Mouse (Mus musculus) CH12F3 (cell line): ENCODE measurements around the gene 2610008E11Rik.
"Not testable (repeated sequence)": the region's sequence is repeated elsewhere in the genome, so short reads cannot be mapped to it uniquely, and the experiment has no call there.

ENCODE experiments used
- in situ Hi-C: fragments of 300-500 bp; cut with MboI; formaldehyde crosslinking; loops from 2 replicates; pipeline ENCODE4 v1.14.3; 2020; ENCODE audit warnings: low sequenced_read_pairs

Gene 2610008E11Rik

DNA sequence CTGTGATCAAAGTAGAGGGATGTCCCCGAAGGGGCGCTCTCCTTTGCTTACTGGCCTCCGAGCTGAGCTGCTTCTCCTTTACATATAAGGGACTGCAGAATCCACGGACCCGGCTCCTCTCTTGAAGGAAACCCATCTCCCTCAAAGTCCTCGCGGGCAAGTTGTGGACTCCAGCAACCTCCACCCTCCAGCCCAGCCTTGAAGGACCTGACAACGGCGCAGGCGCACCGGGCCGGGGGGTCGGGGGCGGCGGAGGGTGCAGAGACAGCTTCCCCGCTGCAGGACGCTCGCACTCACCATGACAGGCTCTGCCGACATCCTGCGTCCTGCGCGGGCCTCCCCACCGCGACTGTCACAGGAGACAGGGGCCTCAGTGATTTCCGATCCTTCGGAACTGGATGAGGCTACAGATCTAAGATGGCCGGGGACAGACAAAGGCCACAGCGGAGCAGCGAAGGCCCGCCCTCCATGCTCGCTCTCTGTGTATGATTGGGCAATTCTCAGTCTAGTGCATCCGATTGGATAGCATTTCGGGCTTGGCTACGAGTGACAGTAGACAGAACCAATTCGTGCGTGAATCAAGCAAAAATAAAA is at the start of gene 2610008E11Rik:
TSS of gene 2610008E11Rik (minus strand) at position 440 of the 594 bp plus-strand sequence.
- in situ Hi-C loops = no loop called here

- in situ Hi-C loops = loop anchor here (25.0 kb wide), 1 partner anchor 354 kb away; the partner anchor contains the start of gene Ccdc105
Observed at GRCm38 (mm10) chr10:79116125-79116849, 18.9 kb upstream of the 2610008E11Rik start.

DNA sequence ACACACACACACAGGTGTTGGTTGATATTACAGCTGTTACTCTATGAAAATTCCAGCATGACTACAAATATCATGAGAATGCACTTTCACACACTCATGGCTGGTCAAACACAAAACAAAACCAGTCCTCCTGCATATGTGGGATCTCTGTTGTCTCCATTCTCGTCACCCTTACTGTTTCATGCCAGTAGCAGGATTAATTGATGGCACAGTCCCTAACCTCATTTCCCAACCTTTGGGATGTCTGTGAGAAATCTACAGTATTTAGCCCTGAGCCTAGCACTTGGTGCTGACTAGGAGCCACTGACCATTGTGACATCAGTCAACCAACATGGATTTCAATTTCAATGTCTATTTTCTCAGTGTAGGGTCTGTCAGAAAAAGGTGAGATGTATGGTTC is 17.7 kb upstream of the 2610008E11Rik start:
- in situ Hi-C loops = loop anchor here (25.0 kb wide), 1 partner anchor 353 kb away; the partner anchor contains the start of gene Ccdc105

- in situ Hi-C loops = loop anchor here (25.0 kb wide), 1 partner anchor 348 kb away; the partner anchor contains the start of gene Ccdc105
Observed at GRCm38 (mm10) chr10:79110482-79110881, 13.1 kb upstream of the 2610008E11Rik start.

DNA sequence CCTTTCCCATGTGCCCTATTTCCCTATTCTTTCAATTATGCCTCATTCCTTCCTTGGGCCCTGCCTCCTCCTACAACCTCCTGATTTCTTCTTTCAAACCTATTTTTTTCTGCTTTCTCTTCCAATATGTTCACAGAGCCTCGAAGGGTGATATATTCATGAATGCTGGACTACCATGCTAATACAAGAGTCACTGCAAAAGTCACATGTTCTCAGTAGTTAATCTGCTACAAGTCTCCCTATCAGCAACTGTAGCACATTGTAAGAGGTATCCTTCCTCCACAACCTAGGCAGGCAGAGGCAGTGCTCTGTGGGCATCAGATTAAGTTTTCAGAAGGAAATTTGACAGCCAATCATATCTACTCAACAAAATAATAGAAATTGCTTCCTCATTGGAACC is 11.8 kb upstream of the 2610008E11Rik start:
- in situ Hi-C loops = loop anchor here (25.0 kb wide), 1 partner anchor 347 kb away; the partner anchor contains the start of gene Ccdc105

DNA sequence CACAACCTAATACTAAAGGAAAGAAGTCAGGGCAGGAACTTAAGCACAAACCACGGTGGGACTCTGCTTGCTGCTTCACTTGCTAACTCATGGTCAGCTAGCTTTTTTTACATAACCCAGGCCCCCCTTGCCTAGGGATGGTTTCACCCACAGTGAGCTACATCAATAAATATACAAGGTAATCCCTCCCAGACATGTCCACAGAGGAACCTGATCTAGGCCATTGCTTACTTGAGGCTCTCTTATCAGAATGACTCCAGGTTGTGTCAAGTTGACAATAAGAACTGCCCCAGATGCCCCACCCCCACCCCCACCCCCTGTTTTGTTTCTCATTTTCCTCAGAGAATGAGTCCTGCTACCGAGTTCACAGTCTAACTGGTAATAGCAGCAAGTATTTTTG is 10.1 kb upstream of the 2610008E11Rik start:
- in situ Hi-C loops = loop anchor here (25.0 kb wide), 1 partner anchor 345 kb away; the partner anchor contains the start of gene Ccdc105

DNA sequence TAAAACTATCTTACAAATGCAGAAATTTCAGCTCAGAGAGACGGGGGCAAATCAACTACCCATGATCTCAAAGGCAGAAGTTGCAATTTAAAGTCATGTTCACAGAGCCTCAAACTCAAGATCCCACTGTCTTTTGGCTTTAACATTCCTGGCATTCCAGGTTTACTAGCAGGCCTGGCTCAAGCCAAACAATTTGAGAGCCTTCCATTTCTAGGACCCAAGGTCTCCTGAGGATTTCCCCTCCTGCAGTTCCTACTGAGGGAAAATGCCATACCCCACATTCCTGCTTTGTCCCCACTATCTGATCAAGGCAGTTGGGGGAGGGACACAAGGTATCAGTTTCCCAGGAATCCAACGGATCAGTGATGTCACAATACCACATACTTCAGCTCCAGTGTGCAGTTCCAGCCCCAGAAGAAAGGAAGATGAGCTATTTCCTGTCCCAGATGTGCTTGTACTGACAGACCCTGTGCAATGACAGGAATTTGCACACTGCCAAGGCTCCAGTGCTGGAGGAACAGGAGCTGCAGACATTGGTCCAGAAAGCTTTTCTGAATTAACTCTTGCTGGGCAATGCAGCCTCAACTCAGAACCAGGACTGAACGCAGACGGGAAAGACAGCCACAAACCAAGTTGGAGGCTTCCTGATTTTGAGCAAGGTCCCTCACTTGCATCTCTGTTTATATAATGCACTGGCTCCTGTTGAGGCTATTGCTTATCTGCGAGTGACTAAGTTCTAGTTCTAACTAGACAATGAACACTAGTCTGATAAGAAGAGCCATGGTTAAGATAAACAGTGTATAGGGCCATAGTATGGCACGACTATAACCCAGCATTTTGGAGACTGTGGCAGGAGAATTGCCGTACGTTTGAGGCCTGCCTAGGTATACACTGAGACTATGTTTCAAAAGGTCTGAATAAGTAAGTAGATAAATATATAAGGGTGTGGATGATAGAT is 9.2 kb upstream of the 2610008E11Rik start:
- in situ Hi-C loops = loop anchor here (25.0 kb wide), 1 partner anchor 344 kb away; the partner anchor contains the start of gene Ccdc105

- in situ Hi-C loops = no loop called here
Observed at GRCm38 (mm10) chr10:79096706-79097105, 694 bp downstream of the 2610008E11Rik start.

DNA sequence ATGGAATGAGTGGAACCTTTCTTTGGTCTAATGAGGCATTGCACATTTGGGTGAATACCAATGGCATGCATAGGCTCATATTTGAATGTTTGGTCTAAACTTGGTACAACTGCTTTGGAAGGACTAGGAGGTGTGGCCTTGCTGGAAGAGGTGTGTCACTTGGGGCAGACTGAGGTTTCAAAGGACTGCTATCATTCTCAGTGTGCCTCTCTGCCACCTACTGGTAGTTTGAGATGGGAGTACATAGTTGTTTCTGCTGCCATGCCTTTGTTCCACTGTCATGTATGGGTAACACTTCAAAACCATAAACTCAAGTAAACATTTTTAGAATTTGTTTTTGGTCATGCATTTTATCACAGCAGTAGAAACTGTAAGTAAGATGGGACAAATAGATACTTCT is 5.7 kb downstream of the 2610008E11Rik start:
- in situ Hi-C loops = no loop called here

- in situ Hi-C loops = no loop called here
Observed at GRCm38 (mm10) chr10:79089000-79089399, 8.4 kb downstream of the 2610008E11Rik start.

- in situ Hi-C loops = no loop called here
Observed at GRCm38 (mm10) chr10:79086577-79086976, 10.8 kb downstream of the 2610008E11Rik start.

DNA sequence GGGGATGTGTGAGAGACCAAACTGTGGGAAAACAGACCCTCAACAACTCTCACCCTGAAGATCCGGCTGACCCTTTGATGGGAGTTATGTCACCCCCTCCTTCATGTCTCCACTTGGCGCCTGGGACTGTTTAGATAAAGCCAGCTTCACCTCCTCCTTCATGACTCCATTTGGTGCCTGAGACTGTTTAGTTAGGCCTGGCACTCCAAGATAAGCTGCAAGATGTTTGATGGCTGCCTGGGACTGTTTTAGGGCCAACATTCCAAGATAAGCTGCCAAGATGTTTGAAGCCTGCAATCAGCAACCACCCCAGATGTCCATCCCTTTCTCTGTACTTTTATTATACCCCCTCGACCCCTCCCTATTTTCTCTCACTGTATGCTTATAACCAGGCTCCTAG is 40.0 kb downstream of the 2610008E11Rik start:
- in situ Hi-C loops = not testable (repeated sequence)

DNA sequence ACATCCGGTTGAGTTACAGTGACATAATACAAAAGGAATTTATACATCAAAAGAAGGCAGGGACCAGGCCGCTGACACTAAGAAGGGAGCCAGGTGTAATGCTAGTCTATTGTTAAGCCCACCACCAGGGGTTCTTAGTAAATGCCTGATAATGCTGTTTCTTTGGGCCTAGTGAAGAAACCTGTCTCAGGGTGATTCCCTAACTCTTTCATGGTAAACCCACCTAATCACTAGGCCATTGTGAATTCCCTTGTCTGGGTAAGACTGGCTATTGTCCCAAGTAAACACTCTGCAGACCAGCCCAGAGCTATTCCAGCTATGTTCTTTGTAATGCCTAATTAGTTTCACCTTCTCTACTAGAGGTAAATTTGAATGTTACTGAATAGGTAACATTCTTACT is 54.9 kb downstream of the 2610008E11Rik start:
- in situ Hi-C loops = not testable (repeated sequence)

DNA sequence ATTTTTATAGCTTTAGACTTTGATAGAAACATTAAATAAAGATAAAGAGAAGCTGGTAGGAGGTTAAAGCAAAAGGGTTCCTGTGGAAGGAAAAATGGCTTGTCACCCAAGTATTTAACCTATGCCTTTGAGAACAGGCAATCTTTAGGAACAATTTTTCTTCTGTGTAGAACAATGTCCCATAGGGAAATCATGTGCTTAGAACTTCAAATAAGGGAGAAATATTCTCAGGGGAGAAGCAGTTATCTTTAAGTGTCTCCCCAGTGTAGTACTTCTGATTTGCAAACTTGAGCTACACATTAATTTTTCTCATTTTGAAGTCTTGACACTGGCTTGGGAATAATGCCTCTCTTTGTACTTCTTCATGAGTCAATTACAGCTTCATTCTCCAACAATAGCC is 69.0 kb downstream of the 2610008E11Rik start, which contains the start of gene Olfr57:
TSS of gene Olfr57 (plus strand) at position 301 of the 400 bp plus-strand sequence.
- in situ Hi-C loops = no loop called here
